Mouse (Mus musculus) liver, embryonic 16.5 days (tissue): ENCODE results near the gene Cep41. TPM values are rescaled to one million over a fixed set of nuclear protein-coding genes. Genes with fewer than 3 reads are reported as not detected.

ENCODE experiments used
- ATAC-seq: fragments of 200-750 bp; cut with Nextera tagmentation; 2 replicates; pipeline ENCODE4 v1.8.0; 2017; ENCODE audit warnings: low read depth, mild to moderate bottlenecking, moderate number of reproducible peaks, moderate library complexity
- H3K27ac ChIP-seq: fragments of 300-500 bp; sonication (generic); 2 replicates; pipeline ENCODE4 v1.5.1; 2014; ENCODE audit warnings: mild to moderate bottlenecking, low read length
- H3K27me3 ChIP-seq: fragments of 300-500 bp; sonication (generic); 2 replicates; pipeline ENCODE4 v1.6.1; 2014; ENCODE audit warnings: low read depth, low read length, mixed read lengths; ENCODE audit not compliant: control insufficient read depth, insufficient read depth
- H3K36me3 ChIP-seq: fragments of 300-500 bp; sonication (generic); 2 replicates; pipeline ENCODE4 v1.6.1; 2014; ENCODE audit warnings: mild to moderate bottlenecking; ENCODE audit not compliant: control insufficient read depth, insufficient read depth
- H3K4me1 ChIP-seq: fragments of 300-500 bp; sonication (generic); 2 replicates; pipeline ENCODE4 v1.6.1; 2014; ENCODE audit warnings: low read depth, low read length, mixed read lengths; ENCODE audit not compliant: control insufficient read depth
- H3K4me2 ChIP-seq: fragments of 300-500 bp; sonication (generic); 2 replicates; pipeline ENCODE4 v1.6.1; 2014; ENCODE audit warnings: low read depth, low read length, mixed read lengths
- H3K4me3 ChIP-seq: fragments of 300-500 bp; sonication (generic); 2 replicates; pipeline ENCODE4 v1.5.1; 2014; ENCODE audit warnings: low read depth, mild to moderate bottlenecking, low read length
- H3K9ac ChIP-seq: fragments of 300-500 bp; sonication (generic); 2 replicates; pipeline ENCODE4 v1.6.1; 2014; ENCODE audit warnings: low read depth, low read length
- H3K9me3 ChIP-seq: fragments of 300-500 bp; sonication (generic); replicated peaks from 2 replicates; pipeline ENCODE4 v1.6.1; 2016; ENCODE audit warnings: low read length; ENCODE audit not compliant: control insufficient read depth
- WGBS: fragments of 180-500 bp; shearing (Covaris S2); extraction: QIAGEN DNeasy Blood & Tissue Kit; methylation state at CpG from one replicate; pipeline ENCODE4 v1.1.7; 2014; ENCODE audit not compliant: insufficient replicate concordance; 5-methylcytosine and 5-hydroxymethylcytosine counted together
- polyA plus RNA-seq: library from polyadenylated mRNA; unstranded; fragments of >200 nt; fragmentation: Nextera tagmentation; extraction: Ambion mirVana; gene quantifications from 2 replicates; pipeline ENCODE4 v1.2.1, GENCODE M21; 2015

Gene Cep41
- polyA plus RNA-seq, 1 experiment from 2014 or later: 3.9 TPM

GRCm38 (mm10) chr6:30680442-30680841 is 13.1 kb downstream of the Cep41 start:
- Histone ChIP-seq H3K4me3 (no peak overlapping the region), H3K4me2 (no peak overlapping the region), H3K27ac (no peak overlapping the region), H3K36me3 (no peaks in the 10 kb centered on the region), H3K27me3 (no peaks in the 10 kb centered on the region), H3K9ac (no peak overlapping the region), H3K4me1 (peaks cover 6% of the 10 kb centered on the region), H3K9me3 (no peaks in the 10 kb centered on the region)
- no peak for ATAC-seq
- WGBS: 68% methylated on average over 7 of the region's 7 CpGs

- WGBS: 62% methylated on average over 5 of the region's 5 CpGs
- no peak for ATAC-seq
- Histone ChIP-seq H3K9ac (no peak overlapping the region), H3K36me3 (no peaks in the 10 kb centered on the region), H3K4me3 (no peak overlapping the region), H3K4me2 (no peak overlapping the region), H3K9me3 (no peaks in the 10 kb centered on the region), H3K27me3 (no peaks in the 10 kb centered on the region), H3K4me1 (peaks cover 9% of the 10 kb centered on the region), H3K27ac (no peak overlapping the region)
Observed at GRCm38 (mm10) chr6:30679567-30679966, 14.0 kb downstream of the Cep41 start.

- Histone ChIP-seq H3K36me3 (no peaks in the 10 kb centered on the region), H3K9me3 (no peaks in the 10 kb centered on the region), H3K4me3 (no peak overlapping the region), H3K9ac (no peak overlapping the region), H3K27ac (no peak overlapping the region), H3K4me1 (peaks cover 12% of the 10 kb centered on the region), H3K27me3 (no peaks in the 10 kb centered on the region), H3K4me2 (no peak overlapping the region)
- no peak for ATAC-seq
- WGBS: 71% methylated on average over 6 of the region's 6 CpGs
Observed at GRCm38 (mm10) chr6:30678482-30678881, 15.1 kb downstream of the Cep41 start.

GRCm38 (mm10) chr6:30677591-30677990 is 16.0 kb downstream of the Cep41 start:
- 76% methylated on average over 9 of the region's 9 CpGs for WGBS
- no peaks in the 10 kb centered on the region for H3K36me3 ChIP-seq
- H3K9ac ChIP-seq: no peak overlapping the region
- H3K27me3 ChIP-seq: no peaks in the 10 kb centered on the region
- ATAC-seq: no peak
- no peak overlapping the region for H3K4me2 ChIP-seq
- peaks cover 10% of the 10 kb centered on the region for H3K4me1 ChIP-seq
- H3K9me3 ChIP-seq: no peaks in the 10 kb centered on the region
- no peak overlapping the region for H3K27ac ChIP-seq
- H3K4me3 ChIP-seq: no peak overlapping the region

GRCm38 (mm10) chr6:30676506-30676905 is 17.0 kb downstream of the Cep41 start:
- no peak overlapping the region for H3K4me3 ChIP-seq
- no peaks in the 10 kb centered on the region for H3K9me3 ChIP-seq
- no peak overlapping the region for H3K9ac ChIP-seq
- WGBS: 42% methylated on average over 6 of the region's 6 CpGs
- ATAC-seq: peak; percentile 66
- no peak overlapping the region for H3K27ac ChIP-seq
- no peaks in the 10 kb centered on the region for H3K27me3 ChIP-seq
- H3K4me1 ChIP-seq: peaks cover 7% of the 10 kb centered on the region; the same call in 1 of the 2 replicates
- no peak overlapping the region for H3K4me2 ChIP-seq
- H3K36me3 ChIP-seq: no peaks in the 10 kb centered on the region

- WGBS: 46% methylated on average over 11 of the region's 11 CpGs
- peaks cover 7% of the 10 kb centered on the region; the same call in 1 of the 2 replicates for H3K4me1 ChIP-seq
- H3K27ac ChIP-seq: no peak overlapping the region
- ATAC-seq: no peak
- no peaks in the 10 kb centered on the region for H3K36me3 ChIP-seq
- H3K27me3 ChIP-seq: no peaks in the 10 kb centered on the region
- no peak overlapping the region for H3K4me3 ChIP-seq
- H3K4me2 ChIP-seq: no peak overlapping the region
- H3K9ac ChIP-seq: no peak overlapping the region
- no peaks in the 10 kb centered on the region for H3K9me3 ChIP-seq
Observed at GRCm38 (mm10) chr6:30675281-30675771, 18.2 kb downstream of the Cep41 start.

GRCm38 (mm10) chr6:30674714-30675280 is 18.8 kb downstream of the Cep41 start:
- no peak for ATAC-seq
- H3K27ac ChIP-seq: no peak overlapping the region

GRCm38 (mm10) chr6:30673764-30674561 is 19.6 kb downstream of the Cep41 start:
- Histone ChIP-seq H3K36me3 (no peaks in the 10 kb centered on the region), H3K4me3 (no peak overlapping the region), H3K9me3 (no peaks in the 10 kb centered on the region), H3K4me2 (peak overlapping the region; percentile 28; the same call in 1 of the 2 replicates), H3K27ac (peak overlapping the region; percentile 42; the same call in 1 of the 2 replicates), H3K9ac (no peak overlapping the region), H3K27me3 (no peaks in the 10 kb centered on the region), H3K4me1 (peaks cover 7% of the 10 kb centered on the region; the same call in 1 of the 2 replicates)
- WGBS: 29% methylated on average over 14 of the region's 14 CpGs
- ATAC-seq: peak; percentile 35; the same call in 1 of the 2 replicates

More at GRCm38 (mm10) chr6:30674714-30675280, 18.8 kb downstream of the Cep41 start:
- Histone ChIP-seq H3K36me3 (no peaks in the 10 kb centered on the region), H3K9me3 (no peaks in the 10 kb centered on the region), H3K4me2 (no peak overlapping the region), H3K4me1 (peaks cover 7% of the 10 kb centered on the region; the same call in 1 of the 2 replicates), H3K9ac (no peak overlapping the region), H3K4me3 (no peak overlapping the region), H3K27me3 (no peaks in the 10 kb centered on the region)
- 64% methylated on average over 9 of the region's 9 CpGs for WGBS

GRCm38 (mm10) chr6:30671696-30672095 is 21.9 kb downstream of the Cep41 start:
- Histone ChIP-seq H3K4me2 (no peak overlapping the region), H3K27me3 (no peaks in the 10 kb centered on the region), H3K9ac (no peak overlapping the region), H3K4me3 (no peak overlapping the region), H3K9me3 (no peaks in the 10 kb centered on the region), H3K36me3 (no peaks in the 10 kb centered on the region), H3K27ac (no peak overlapping the region), H3K4me1 (peaks cover 7% of the 10 kb centered on the region; the same call in 1 of the 2 replicates)
- no peak for ATAC-seq
- 66% methylated on average over 5 of the region's 5 CpGs for WGBS
